Mouse (Mus musculus): ENCODE measurements around the gene Slc39a7. TPM values are rescaled to one million over a fixed set of nuclear protein-coding genes. Genes with fewer than 3 reads are reported as not detected.

Slc39a7 gene
- polyA plus RNA-seq, 1 experiment: 33.4 TPM

DNA sequence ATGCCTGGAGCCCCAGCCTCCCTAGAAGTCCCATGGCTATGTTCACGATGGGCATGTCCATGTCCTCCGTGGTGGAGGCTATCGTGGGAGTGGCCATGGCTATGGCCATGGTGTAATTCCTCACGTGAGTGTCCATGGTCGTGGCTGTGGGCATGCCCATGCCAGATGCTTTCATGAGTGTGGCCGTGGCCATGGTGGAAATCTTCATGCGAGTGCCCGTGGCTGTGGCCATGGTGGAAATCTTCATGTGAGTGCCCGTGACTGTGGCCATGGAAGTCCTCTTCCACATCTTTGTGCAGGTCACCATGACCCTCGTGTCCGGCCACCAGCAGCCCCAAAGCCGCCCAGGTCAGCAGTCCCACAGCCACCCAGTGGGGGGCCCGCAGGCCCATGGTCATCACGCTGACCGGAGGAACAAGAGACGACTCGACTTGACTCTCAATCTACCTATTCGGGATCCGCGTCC, 588 bp downstream of the Slc39a7 start:
- H3K4me1 ChIP-seq (ENCODE audit: control insufficient read depth, insufficient read depth, low read length): peaks cover 41% of the 10 kb centered on the region
- H3K27ac ChIP-seq (ENCODE audit: control insufficient read depth, insufficient read depth, low read depth, low read length): peak overlapping the region; percentile 58
- no peaks in the 10 kb centered on the region for H3K36me3 ChIP-seq (ENCODE audit: control insufficient read depth, insufficient read depth, low read length)
- H3K27me3 ChIP-seq (ENCODE audit: control insufficient read depth, insufficient read depth, low read length): no peaks in the 10 kb centered on the region
- TF ChIP-seq CTCF (IDR thresholded peaks at IDR 0.05; ENCODE audit: control insufficient read depth, insufficient read depth, insufficient replicate concordance, low read depth, low read length): no peak
- TF ChIP-seq POLR2A (IDR thresholded peaks at IDR 0.05; ENCODE audit: control insufficient read depth, low read depth, low read length): no peak
- peak overlapping the region; percentile 82 for H3K4me3 ChIP-seq (ENCODE audit: control insufficient read depth, low read depth, low read length)

DNA sequence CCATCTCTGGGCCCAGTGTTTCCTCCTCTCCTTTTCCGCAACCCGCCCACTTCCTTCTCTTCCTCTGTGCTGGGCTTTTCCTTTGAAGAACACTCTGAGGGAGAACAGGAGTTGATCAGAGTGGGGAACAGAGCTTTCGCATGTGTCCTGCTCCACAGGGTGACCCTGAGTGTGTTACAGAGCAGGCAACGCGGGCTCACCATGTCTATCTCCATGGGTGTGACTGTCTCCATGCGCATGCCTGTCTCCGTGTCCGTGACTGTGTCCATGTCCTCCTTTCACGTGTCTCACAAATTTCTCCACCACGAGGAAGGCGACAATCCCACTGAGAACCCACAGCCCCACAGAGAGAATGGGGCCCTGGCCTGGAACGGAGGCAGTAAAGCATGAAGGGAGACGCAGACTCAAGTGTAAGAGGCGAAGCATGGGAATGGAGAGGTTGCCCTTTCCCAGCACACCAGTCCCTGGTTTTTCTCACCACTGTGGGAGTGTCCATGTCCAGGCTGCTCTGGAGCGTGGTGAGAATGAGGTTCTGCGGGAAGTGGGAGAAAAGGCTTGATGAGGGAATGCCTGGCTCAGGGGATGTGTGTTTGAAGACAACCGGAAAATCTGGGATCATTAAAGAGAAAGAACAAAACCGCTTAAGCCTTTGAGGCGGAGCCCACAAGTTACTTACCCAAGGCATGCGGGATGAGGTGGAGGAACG, 1.4 kb downstream of the Slc39a7 start:
- Histone ChIP-seq H3K4me3 (ENCODE audit: control insufficient read depth, low read depth, low read length) (no peak overlapping the region), H3K36me3 (ENCODE audit: control insufficient read depth, insufficient read depth, low read length) (no peaks in the 10 kb centered on the region), H3K4me1 (ENCODE audit: control insufficient read depth, insufficient read depth, low read length) (peaks cover 46% of the 10 kb centered on the region), H3K27ac (ENCODE audit: control insufficient read depth, insufficient read depth, low read depth, low read length) (no peak overlapping the region), H3K27me3 (ENCODE audit: control insufficient read depth, insufficient read depth, low read length) (no peaks in the 10 kb centered on the region)
- TF ChIP-seq POLR2A (IDR thresholded peaks at IDR 0.05; ENCODE audit: control insufficient read depth, low read depth, low read length) (no peak), CTCF (IDR thresholded peaks at IDR 0.05; ENCODE audit: control insufficient read depth, insufficient read depth, insufficient replicate concordance, low read depth, low read length) (no peak)

DNA sequence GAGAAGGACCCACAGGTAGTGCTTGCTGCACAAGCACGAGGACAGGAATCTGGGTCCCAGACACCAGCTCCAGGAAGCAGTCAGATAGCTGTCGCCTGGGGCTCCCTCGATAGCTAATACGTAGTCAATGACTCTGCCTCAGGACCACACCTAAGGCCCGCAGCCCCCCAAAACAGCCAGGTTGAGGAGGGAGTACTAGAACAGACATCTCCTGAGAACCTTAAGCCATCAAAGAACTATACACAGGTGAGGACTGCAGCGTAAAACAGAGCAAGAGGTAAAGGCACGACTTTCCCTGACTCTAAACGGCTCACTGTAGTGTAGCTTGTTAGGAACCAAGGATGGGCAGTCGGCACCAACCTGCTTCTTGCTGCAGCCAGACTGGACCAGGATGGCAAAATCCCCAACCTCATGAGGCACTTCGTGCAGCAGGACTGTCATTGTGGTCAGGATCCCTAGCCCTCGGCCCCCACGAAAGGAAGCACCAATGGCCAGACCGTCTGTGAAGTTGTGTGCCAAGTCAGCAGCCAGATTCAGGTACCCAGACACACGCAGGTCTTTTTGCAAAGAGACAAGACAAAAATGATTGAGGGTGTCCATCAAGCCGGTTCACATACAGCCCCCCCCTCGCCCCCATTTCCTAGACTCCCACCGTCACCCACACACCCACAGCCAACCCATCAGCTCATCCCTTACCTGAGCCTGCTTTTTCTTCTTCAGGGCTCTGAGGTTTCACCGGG, 2.2 kb downstream of the Slc39a7 start:
- TF ChIP-seq POLR2A (IDR thresholded peaks at IDR 0.05; ENCODE audit: control insufficient read depth, low read depth, low read length): no peak
- TF ChIP-seq CTCF (IDR thresholded peaks at IDR 0.05; ENCODE audit: control insufficient read depth, insufficient read depth, insufficient replicate concordance, low read depth, low read length): no peak
- H3K36me3 ChIP-seq (ENCODE audit: control insufficient read depth, insufficient read depth, low read length): no peaks in the 10 kb centered on the region
- no peak overlapping the region for H3K27ac ChIP-seq (ENCODE audit: control insufficient read depth, insufficient read depth, low read depth, low read length)
- no peaks in the 10 kb centered on the region for H3K27me3 ChIP-seq (ENCODE audit: control insufficient read depth, insufficient read depth, low read length)
- H3K4me3 ChIP-seq (ENCODE audit: control insufficient read depth, low read depth, low read length): no peak overlapping the region
- H3K4me1 ChIP-seq (ENCODE audit: control insufficient read depth, insufficient read depth, low read length): peaks cover 49% of the 10 kb centered on the region

DNA sequence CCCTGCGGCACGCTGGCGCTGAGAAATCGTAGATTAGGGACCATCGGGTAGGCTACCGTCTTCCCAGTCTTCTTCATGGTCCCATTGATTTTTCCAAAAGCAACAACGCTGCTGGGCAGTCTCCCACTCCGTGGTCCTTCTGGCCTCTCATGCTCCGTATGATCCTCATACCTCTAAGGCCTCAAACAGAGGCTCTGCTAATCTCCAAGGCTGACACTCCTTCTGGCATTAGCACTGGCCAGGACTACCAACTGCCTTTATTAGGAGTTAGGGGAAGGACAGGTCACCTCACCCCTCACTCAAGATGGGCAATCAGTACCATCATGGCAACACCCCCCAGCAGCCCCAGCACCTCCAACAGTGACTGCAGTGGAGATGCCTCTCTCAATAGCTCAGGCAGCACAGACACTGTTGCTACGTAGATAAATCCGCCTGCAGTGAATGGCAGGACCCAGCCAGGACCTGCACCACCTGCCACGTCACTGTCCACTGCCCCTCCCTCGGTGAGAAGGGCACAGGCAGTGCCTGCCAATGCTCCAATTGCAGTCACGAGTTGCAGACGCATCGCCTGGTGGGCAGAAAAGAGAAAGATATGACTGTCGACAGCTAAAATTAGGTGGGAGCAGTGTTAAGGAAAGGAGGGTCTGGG, 2.9 kb downstream of the Slc39a7 start:
- H3K4me3 ChIP-seq (ENCODE audit: control insufficient read depth, low read depth, low read length): no peak overlapping the region

DNA sequence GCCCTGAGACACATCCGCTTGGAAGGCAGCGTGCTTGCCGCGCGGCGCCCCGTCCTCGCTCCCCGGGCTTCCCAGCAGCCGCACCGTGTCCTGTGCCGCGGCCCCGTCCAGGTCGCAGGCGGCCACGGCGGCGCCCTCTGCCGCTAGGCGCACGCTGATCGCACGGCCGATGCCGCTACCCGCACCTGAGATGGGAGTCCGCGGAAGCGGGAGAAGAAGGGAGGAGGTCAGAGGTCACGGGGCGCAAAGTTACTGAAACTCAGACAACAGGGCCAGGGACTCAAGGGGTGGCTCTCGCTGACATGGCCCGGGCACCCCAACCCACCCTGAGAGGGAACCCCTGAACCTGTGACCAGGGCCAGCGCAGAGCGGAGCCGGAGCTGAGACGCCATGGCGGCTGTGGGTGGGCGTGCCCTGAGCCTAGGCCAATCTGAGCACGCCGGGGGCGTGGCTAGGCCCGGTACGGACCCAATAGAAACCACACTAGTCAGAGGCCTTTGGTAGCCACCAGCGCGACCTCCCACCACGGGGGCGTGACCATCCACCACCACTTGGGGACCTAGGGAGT, 3.7 kb downstream of the Slc39a7 start, which contains the start of gene H2-Ke6:
H2-Ke6 (minus strand) TSS at position 405 of the 568 bp plus-strand sequence.
- Histone ChIP-seq H3K4me3 (ENCODE audit: control insufficient read depth, low read depth, low read length) (peak within 1 kb of the TSS; percentile 83), H3K36me3 (ENCODE audit: control insufficient read depth, insufficient read depth, low read length) (no peaks in the 10 kb centered on the region), H3K27ac (ENCODE audit: control insufficient read depth, insufficient read depth, low read depth, low read length) (peak within 1 kb of the TSS; percentile 52), H3K27me3 (ENCODE audit: control insufficient read depth, insufficient read depth, low read length) (no peaks in the 10 kb centered on the region), H3K4me1 (ENCODE audit: control insufficient read depth, insufficient read depth, low read length) (peaks cover 47% of the 10 kb centered on the region)
- peak; percentile 61 for TF ChIP-seq POLR2A (IDR thresholded peaks at IDR 0.05; ENCODE audit: control insufficient read depth, low read depth, low read length)
- TF ChIP-seq CTCF (IDR thresholded peaks at IDR 0.05; ENCODE audit: control insufficient read depth, insufficient read depth, insufficient replicate concordance, low read depth, low read length): no peak

More for the DNA sequence above, 2.9 kb downstream of the Slc39a7 start:
- Histone ChIP-seq H3K27me3 (ENCODE audit: control insufficient read depth, insufficient read depth, low read length) (no peaks in the 10 kb centered on the region), H3K36me3 (ENCODE audit: control insufficient read depth, insufficient read depth, low read length) (no peaks in the 10 kb centered on the region), H3K4me1 (ENCODE audit: control insufficient read depth, insufficient read depth, low read length) (peaks cover 52% of the 10 kb centered on the region), H3K27ac (ENCODE audit: control insufficient read depth, insufficient read depth, low read depth, low read length) (no peak overlapping the region)
- TF ChIP-seq POLR2A (IDR thresholded peaks at IDR 0.05; ENCODE audit: control insufficient read depth, low read depth, low read length): no peak
- TF ChIP-seq CTCF (IDR thresholded peaks at IDR 0.05; ENCODE audit: control insufficient read depth, insufficient read depth, insufficient replicate concordance, low read depth, low read length): no peak

DNA sequence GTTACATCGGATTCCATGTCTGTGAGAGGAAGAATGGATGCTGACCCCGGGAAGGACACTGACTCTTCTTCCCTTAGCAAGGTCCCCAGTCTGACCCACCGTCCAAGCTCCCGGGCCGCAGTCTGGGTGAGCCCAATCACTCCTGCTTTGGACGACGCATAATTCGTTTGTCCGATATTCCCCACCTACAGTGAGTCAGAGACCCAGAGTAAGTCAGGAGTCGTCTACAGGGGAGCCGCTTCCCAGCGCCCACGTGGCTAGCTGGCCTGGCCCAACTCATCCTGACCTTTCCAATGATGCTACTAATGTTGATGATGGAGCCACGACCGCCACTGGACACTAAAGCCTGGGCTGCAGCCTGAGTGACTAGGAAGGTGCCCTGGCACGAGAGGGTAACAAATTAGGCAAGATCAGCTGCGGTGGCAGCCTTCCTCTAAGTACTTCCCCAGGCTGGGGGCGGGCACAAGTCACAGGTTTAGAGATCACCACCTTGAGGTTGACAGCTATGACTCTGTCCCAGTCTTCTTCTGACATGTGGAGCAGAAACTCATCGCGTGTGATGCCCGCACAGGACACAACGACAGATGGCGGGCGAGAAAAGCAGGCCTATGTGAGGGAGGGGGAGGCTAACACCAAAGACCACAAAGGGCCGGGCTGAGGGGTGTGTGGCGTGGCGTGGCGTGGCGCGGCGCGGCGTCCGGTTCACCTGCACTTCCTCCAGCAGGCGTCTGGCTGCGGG, 4.4 kb downstream of the Slc39a7 start:
- Histone ChIP-seq H3K4me3 (ENCODE audit: control insufficient read depth, low read depth, low read length) (peak overlapping the region; percentile 83), H3K4me1 (ENCODE audit: control insufficient read depth, insufficient read depth, low read length) (peaks cover 46% of the 10 kb centered on the region), H3K27me3 (ENCODE audit: control insufficient read depth, insufficient read depth, low read length) (no peaks in the 10 kb centered on the region), H3K36me3 (ENCODE audit: control insufficient read depth, insufficient read depth, low read length) (peaks cover 2% of the 10 kb centered on the region; the same call in 1 of the 2 replicates), H3K27ac (ENCODE audit: control insufficient read depth, insufficient read depth, low read depth, low read length) (peak overlapping the region; percentile 52)
- TF ChIP-seq CTCF (IDR thresholded peaks at IDR 0.05; ENCODE audit: control insufficient read depth, insufficient read depth, insufficient replicate concordance, low read depth, low read length) (no peak), POLR2A (IDR thresholded peaks at IDR 0.05; ENCODE audit: control insufficient read depth, low read depth, low read length) (0 out of 2 replicates have a peak, but pooled peaks have one; percentile 17)

Data from testis, adult 2 months (tissue).